Mouse (Mus musculus) E14TG2a.4 (cell line): ENCODE data around the gene Pmm1.

Experiments used
- CTCF ChIP-seq: conservative IDR thresholded peaks from 2 replicates; pipeline ENCODE4 v1.5.1; 2014; ENCODE audit warnings: low read length
- POU5F1 ChIP-seq: IDR thresholded peaks from 2 replicates; pipeline ENCODE4 v1.6.1; 2014; ENCODE audit warnings: low read length, borderline replicate concordance

DNA sequence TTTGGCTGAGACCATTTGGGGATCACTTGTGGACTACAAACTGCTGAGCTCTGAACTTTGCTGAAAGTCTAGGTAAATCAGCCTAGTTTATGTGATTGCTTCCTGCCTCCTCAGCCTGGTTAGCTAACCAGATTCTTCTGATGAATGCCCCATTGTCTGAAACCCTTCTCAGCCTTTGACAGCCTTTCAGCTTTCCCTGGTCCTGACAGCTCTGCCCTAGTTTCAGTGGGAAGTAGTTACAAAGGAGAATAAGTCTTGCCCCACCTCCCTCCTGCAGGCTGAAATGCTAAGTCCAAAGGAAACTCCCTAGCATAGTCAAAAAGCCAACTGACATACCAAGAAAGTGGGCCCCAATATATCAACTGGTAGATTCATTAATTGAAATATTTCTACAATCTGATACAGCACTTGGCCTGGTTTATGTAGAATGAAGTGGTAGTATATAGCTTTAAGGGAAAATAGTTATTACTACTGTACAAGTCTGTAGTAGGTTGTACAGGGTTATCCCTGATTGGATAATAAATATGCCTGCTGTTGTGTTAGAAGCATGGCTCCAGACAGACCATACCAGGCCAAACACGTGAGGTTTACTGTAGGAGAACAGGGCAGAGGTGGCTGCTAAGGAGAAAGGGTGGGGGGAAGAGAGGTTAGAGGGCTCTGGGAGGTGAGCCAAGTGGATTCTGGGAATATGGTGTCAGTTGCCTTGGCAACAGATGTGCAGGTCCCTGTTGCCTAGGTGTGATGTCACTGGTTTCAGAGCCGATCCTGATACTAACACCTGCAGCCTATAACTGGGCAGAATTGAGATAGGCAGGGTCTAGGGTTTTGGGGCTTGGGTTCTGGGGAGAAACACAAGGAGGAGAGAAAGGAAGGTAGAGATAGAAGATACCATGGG, 24.8 kb upstream of the Pmm1 start:
- no peak for TF ChIP-seq CTCF
- TF ChIP-seq POU5F1: no peak
